9 mouse cellular contexts compared by ENCODE assay signal in genomic region chr5:134489583-134489982, GRCm38 (mm10). TPM values are rescaled to one million over a fixed set of nuclear protein-coding genes. Genes with fewer than 3 reads are reported as not detected.
DNase-seq lines count a peak whose midpoint lies in the region; ATAC-seq and TF ChIP-seq lines count a peak whose summit lies in the region.
"Had no signal": no experiment of that assay in that cellular context is flagged by ENCODE, and none has a peak within 500 bp of the region (broad histone marks: within the 10 kb centered on the region; RNA-seq: fewer than 3 reads in every experiment).

No protein-coding gene starts in this region.

- H3K4me1 ChIP-seq in cerebellum, adult 2 months (ENCODE audit: control insufficient read depth, insufficient read depth, low read length), result no peaks in the 10 kb centered on the region
- H3K4me1 ChIP-seq in midbrain, embryonic 14.5 days (ENCODE audit: control insufficient read depth, insufficient read depth, low read length), result no peaks in the 10 kb centered on the region
- H3K4me1 ChIP-seq in midbrain, embryonic 16.5 days (ENCODE audit: control insufficient read depth, insufficient read depth, low read length), result no peaks in the 10 kb centered on the region
- H3K4me1 ChIP-seq in lung, postnatal 0 days (ENCODE audit: insufficient read depth, low read depth, low read length), result 0 out of 2 replicates have a peak, but pooled peaks cover 2% of the 10 kb centered on the region

- TF ChIP-seq POLR2A in cerebellum, adult 2 months (IDR thresholded peaks at IDR 0.05; ENCODE audit: borderline replicate concordance, insufficient read depth, low read length), result no peak

- H3K4me2 ChIP-seq in midbrain, embryonic 14.5 days (ENCODE audit: low read length), result no peak overlapping the region
- H3K4me2 ChIP-seq in midbrain, embryonic 16.5 days (ENCODE audit: low read length), result no peak overlapping the region
- no peak overlapping the region for H3K4me2 ChIP-seq in lung, postnatal 0 days (replicated peaks; ENCODE audit: low read depth, low read length)

- no peak for DNase-seq in cerebellum, adult 2 months
- peak; percentile 67 for DNase-seq in midbrain, embryonic 14.5 days
- DNase-seq in lung, postnatal 0 days (ENCODE audit: low spot score), result peak; percentile 60
- peak; percentile 86 for DNase-seq in thymus, postnatal 25 days
- no peak for DNase-seq in urinary bladder, postnatal 25 days (ENCODE audit: low spot score)

- H3K9me3 ChIP-seq in midbrain, embryonic 14.5 days (ENCODE audit: control insufficient read depth, low read length), result no peaks in the 10 kb centered on the region
- no peaks in the 10 kb centered on the region for H3K9me3 ChIP-seq in midbrain, embryonic 16.5 days (replicated peaks; ENCODE audit: control insufficient read depth, low read length, poor library complexity, severe bottlenecking)
- no peaks in the 10 kb centered on the region for H3K9me3 ChIP-seq in lung, postnatal 0 days (ENCODE audit: low read length)
- H3K9me3 ChIP-seq: G1E had no signal

- no peak for ATAC-seq in cerebellum, adult (ENCODE audit: insufficient number of reproducible peaks, low FRiP score, low TSS enrichment)
- ATAC-seq in midbrain, embryonic 14.5 days (ENCODE audit: low FRiP score, low TSS enrichment), result no peak
- ATAC-seq in midbrain, embryonic 16.5 days, result no peak
- peak; percentile 55 for ATAC-seq in granulocyte monocyte progenitor cell, adult 5-6 weeks (replicated peaks; ENCODE audit: poor library complexity, severe bottlenecking)
- peak; percentile 23; the same call in 1 of the 2 replicates for ATAC-seq in lung, postnatal 0 days

- TF ChIP-seq CTCF in cerebellum, adult 2 months (IDR thresholded peaks at IDR 0.05; ENCODE audit: borderline replicate concordance, insufficient read depth, low read depth, low read length), result peak; percentile 42; the same call in 1 of the 2 replicates
- TF ChIP-seq CTCF in lung, postnatal 0 days (IDR thresholded peaks at IDR 0.05), result peak; percentile 69

- no peak overlapping the region for H3K9ac ChIP-seq in midbrain, embryonic 14.5 days (replicated peaks; ENCODE audit: low read length)
- no peak overlapping the region for H3K9ac ChIP-seq in midbrain, embryonic 16.5 days (ENCODE audit: low read depth, low read length)
- H3K9ac ChIP-seq in lung, postnatal 0 days (replicated peaks; ENCODE audit: low read depth), result no peak overlapping the region

- WGBS in cerebellum, adult 2 months, result 44% methylated on average over 9 of the region's 9 CpGs
- 26% methylated on average over 9 of the region's 9 CpGs for WGBS in midbrain, embryonic 14.5 days
- WGBS in midbrain, embryonic 16.5 days, result 29% methylated on average over 9 of the region's 9 CpGs
- 30% methylated on average over 9 of the region's 9 CpGs for WGBS in lung, postnatal 0 days

- no peaks in the 10 kb centered on the region for H3K27me3 ChIP-seq in cerebellum, adult 2 months (ENCODE audit: control insufficient read depth, insufficient read depth, low read length)
- no peaks in the 10 kb centered on the region for H3K27me3 ChIP-seq in midbrain, embryonic 14.5 days (ENCODE audit: control insufficient read depth, insufficient read depth, low read length)
- no peaks in the 10 kb centered on the region for H3K27me3 ChIP-seq in midbrain, embryonic 16.5 days (ENCODE audit: control insufficient read depth, insufficient read depth, low read depth, low read length)
- H3K27me3 ChIP-seq in lung, postnatal 0 days (replicated peaks; ENCODE audit: insufficient read depth, low read length), result no peaks in the 10 kb centered on the region

- peaks cover 57% of the 10 kb centered on the region for H3K36me3 ChIP-seq in midbrain, embryonic 14.5 days (ENCODE audit: control insufficient read depth, insufficient read depth, low read length)
- H3K36me3 ChIP-seq in midbrain, embryonic 16.5 days (ENCODE audit: control insufficient read depth, insufficient read depth, low read length), result peaks cover 22% of the 10 kb centered on the region
- peaks cover 4% of the 10 kb centered on the region; the same call in 1 of the 2 replicates for H3K36me3 ChIP-seq in lung, postnatal 0 days (ENCODE audit: insufficient read depth, low read length)
- H3K36me3 ChIP-seq: G1E had no signal

- TF ChIP-seq EP300 in lung, postnatal 0 days (IDR thresholded peaks at IDR 0.05), result no peak

- no peak overlapping the region for H3K27ac ChIP-seq in cerebellum, adult 2 months (ENCODE audit: insufficient read depth, low read length)
- H3K27ac ChIP-seq in midbrain, embryonic 14.5 days (replicated peaks; ENCODE audit: low read depth, low read length), result no peak overlapping the region
- no peak overlapping the region; the same call in 1 of the 2 replicates for H3K27ac ChIP-seq in midbrain, embryonic 16.5 days (ENCODE audit: low read length)
- no peak overlapping the region for H3K27ac ChIP-seq in lung, postnatal 0 days (ENCODE audit: low read length)

- no peak overlapping the region for H3K4me3 ChIP-seq in cerebellum, adult 2 months (replicated peaks; ENCODE audit: insufficient read depth, low read depth, low read length)
- H3K4me3 ChIP-seq in midbrain, embryonic 14.5 days (replicated peaks; ENCODE audit: low read depth, low read length), result no peak overlapping the region
- no peak overlapping the region for H3K4me3 ChIP-seq in midbrain, embryonic 16.5 days (ENCODE audit: low read depth, low read length)
- H3K4me3 ChIP-seq in lung, postnatal 0 days (ENCODE audit: low read depth, low read length), result no peak overlapping the region

RNA-seq across cellular contexts. Expression of gene Gtf2ird1, which starts 33.1 kb away (rescaled TPM):
- polyA plus RNA-seq in cerebellum, adult 2 months (2012; rRNA removed), result 47.0 and 47.6 TPM in 2 replicates
- 75.1 and 75.5 TPM in 2 replicates for polyA plus RNA-seq in midbrain, embryonic 14.5 days (2014; fragmentation: Nextera tagmentation; extraction: Ambion mirVana)
- polyA plus RNA-seq in midbrain, embryonic 16.5 days (2015; fragmentation: Nextera tagmentation; extraction: Ambion mirVana), result 74.3 and 81.5 TPM in 2 replicates
- total RNA-seq in granulocyte monocyte progenitor cell, adult 5-6 weeks (2014; fragmentation: Nextera tagmentation), result 28.2 and 43.1 TPM in 2 replicates
- 9.5 and 14.0 TPM in 2 replicates for total RNA-seq in granulocyte monocyte progenitor cell, adult 5-6 weeks (2017)
- polyA plus RNA-seq in lung, postnatal 0 days (2015; fragmentation: Nextera tagmentation; extraction: Ambion mirVana), result 31.9 and 36.1 TPM in 2 replicates

Comparison
In these comparisons a context has a peak if more than half of its experiments do, and no peak if none do; other contexts are left out.
1. DNase-seq: peak in midbrain, embryonic 14.5 days (single experiment), lung, postnatal 0 days (single experiment) and thymus, postnatal 25 days (single experiment); none in cerebellum, adult 2 months (0 of 2) and urinary bladder, postnatal 25 days (single experiment).
2. ATAC-seq: peak in granulocyte monocyte progenitor cell, adult 5-6 weeks (single experiment) and lung, postnatal 0 days (single experiment); none in cerebellum, adult (single experiment), midbrain, embryonic 14.5 days (single experiment) and midbrain, embryonic 16.5 days (single experiment).